Mouse (Mus musculus) intestine, embryonic 16.5 days (tissue): ENCODE data around the gene Olfr810. TPM values are rescaled to one million over a fixed set of nuclear protein-coding genes. Genes with fewer than 3 reads are reported as not detected.

Experiments
- ATAC-seq: fragments of 200-750 bp; cut with Nextera tagmentation; 2 replicates; pipeline ENCODE4 v1.8.0; 2017; ENCODE audit warnings: moderate TSS enrichment, moderate library complexity
- H3K27ac ChIP-seq: fragments of 300-500 bp; sonication (generic); 2 replicates; pipeline ENCODE4 v1.5.1; 2014; ENCODE audit warnings: mild to moderate bottlenecking, low read length
- H3K27me3 ChIP-seq: fragments of 300-500 bp; sonication (generic); replicated peaks from 2 replicates; pipeline ENCODE4 v1.6.1; 2014; ENCODE audit warnings: low read length, control low read depth, mixed read lengths; ENCODE audit not compliant: control insufficient read depth, insufficient read depth
- H3K36me3 ChIP-seq: fragments of 300-500 bp; sonication (generic); 2 replicates; pipeline ENCODE4 v1.6.1; 2014; ENCODE audit warnings: low read length, control low read depth; ENCODE audit not compliant: control insufficient read depth, insufficient read depth
- H3K4me1 ChIP-seq: fragments of 300-500 bp; sonication (generic); 2 replicates; pipeline ENCODE4 v1.6.1; 2014; ENCODE audit warnings: low read length, control low read depth, mixed read lengths; ENCODE audit not compliant: control insufficient read depth, insufficient read depth
- H3K4me2 ChIP-seq: fragments of 300-500 bp; sonication (generic); 2 replicates; pipeline ENCODE4 v1.6.1; 2014; ENCODE audit warnings: low read depth, low read length, control low read depth
- H3K4me3 ChIP-seq: fragments of 300-500 bp; sonication (generic); 2 replicates; pipeline ENCODE4 v1.5.1; 2014; ENCODE audit warnings: mild to moderate bottlenecking, low read length
- H3K9ac ChIP-seq: fragments of 300-500 bp; sonication (generic); 2 replicates; pipeline ENCODE4 v1.6.1; 2014; ENCODE audit warnings: low read depth, low read length
- H3K9me3 ChIP-seq: fragments of 300-500 bp; sonication (generic); 2 replicates; pipeline ENCODE4 v1.6.1; 2016; ENCODE audit warnings: low read length, control low read depth; ENCODE audit not compliant: control insufficient read depth
- WGBS: fragments of 180-500 bp; shearing (Covaris S2); extraction: QIAGEN DNeasy Blood & Tissue Kit; methylation state at CpG from one replicate; pipeline ENCODE4 v1.1.7; 2014; 5-methylcytosine and 5-hydroxymethylcytosine counted together
- polyA plus RNA-seq: library from polyadenylated mRNA; unstranded; fragments of >200 nt; fragmentation: Nextera tagmentation; extraction: Ambion mirVana; gene quantifications from 2 replicates; pipeline ENCODE4 v1.2.1, GENCODE M21; 2015

Gene Olfr810
- polyA plus RNA-seq: not detected in 2 replicates

- Histone ChIP-seq H3K27me3 (no peaks in the 10 kb centered on the region), H3K9me3 (no peaks in the 10 kb centered on the region), H3K9ac (no peak within 1 kb of the TSS), H3K36me3 (no peaks in the 10 kb centered on the region), H3K4me2 (no peak within 1 kb of the TSS), H3K4me3 (no peak within 1 kb of the TSS), H3K27ac (no peak within 1 kb of the TSS), H3K4me1 (no peaks in the 10 kb centered on the region)
- no peak for ATAC-seq
Measured at GRCm38 (mm10) chr10:129794817-129795216, at the start of gene Olfr810. Gene Olfr810, minus strand, starts transcription at chr10:129794917.

- Histone ChIP-seq H3K9me3 (no peaks in the 10 kb centered on the region), H3K4me1 (no peaks in the 10 kb centered on the region), H3K4me3 (no peak within 1 kb of the TSS), H3K27ac (no peak within 1 kb of the TSS), H3K36me3 (no peaks in the 10 kb centered on the region), H3K27me3 (no peaks in the 10 kb centered on the region), H3K9ac (no peak within 1 kb of the TSS), H3K4me2 (no peak within 1 kb of the TSS)
- ATAC-seq: no peak
- 83% methylated on average over 4 of the region's 4 CpGs for WGBS
Measured at GRCm38 (mm10) chr10:129804296-129804695, 9.6 kb upstream of the Olfr810 start, which contains the start of gene Olfr811. Gene Olfr811, minus strand, starts transcription at chr10:129804396.

GRCm38 (mm10) chr10:129778123-129778522 lies 16.6 kb downstream of the Olfr810 start:
- no peak for ATAC-seq
- no peaks in the 10 kb centered on the region for H3K27me3 ChIP-seq
- H3K9me3 ChIP-seq: no peaks in the 10 kb centered on the region
- no peaks in the 10 kb centered on the region for H3K36me3 ChIP-seq
- H3K9ac ChIP-seq: no peak overlapping the region
- no peak overlapping the region for H3K4me3 ChIP-seq
- H3K4me2 ChIP-seq: no peak overlapping the region
- no peak overlapping the region for H3K27ac ChIP-seq
- H3K4me1 ChIP-seq: no peaks in the 10 kb centered on the region

GRCm38 (mm10) chr10:129774338-129774737 lies 20.4 kb downstream of the Olfr810 start, which contains the start of gene Olfr809:
Gene Olfr809, plus strand, starts transcription at chr10:129774638.
- Histone ChIP-seq H3K27ac (no peak within 1 kb of the TSS), H3K9me3 (no peaks in the 10 kb centered on the region), H3K4me3 (no peak within 1 kb of the TSS), H3K36me3 (no peaks in the 10 kb centered on the region), H3K4me1 (no peaks in the 10 kb centered on the region), H3K27me3 (no peaks in the 10 kb centered on the region), H3K9ac (no peak within 1 kb of the TSS), H3K4me2 (no peak within 1 kb of the TSS)
- no peak for ATAC-seq

- no peak for ATAC-seq
- no peaks in the 10 kb centered on the region for H3K9me3 ChIP-seq
Measured at GRCm38 (mm10) chr10:129765182-129765581, 29.5 kb downstream of the Olfr810 start, which contains the start of gene Olfr808. Gene Olfr808, plus strand, starts transcription at chr10:129765482.

GRCm38 (mm10) chr10:129757693-129758092 lies 37.0 kb downstream of the Olfr810 start, which contains the start of gene Olfr807:
Gene Olfr807, minus strand, starts transcription at chr10:129757793.
- no peak for ATAC-seq
- Histone ChIP-seq H3K4me2 (no peak within 1 kb of the TSS), H3K9me3 (no peaks in the 10 kb centered on the region), H3K4me3 (no peak within 1 kb of the TSS), H3K9ac (no peak within 1 kb of the TSS), H3K4me1 (no peaks in the 10 kb centered on the region), H3K27me3 (no peaks in the 10 kb centered on the region), H3K27ac (no peak within 1 kb of the TSS), H3K36me3 (no peaks in the 10 kb centered on the region)
- WGBS: 89% methylated on average over 1 of the region's 1 CpGs

More at GRCm38 (mm10) chr10:129765182-129765581, 29.5 kb downstream of the Olfr810 start, which contains the start of gene Olfr808:
- H3K4me2 ChIP-seq: no peak within 1 kb of the TSS
- no peaks in the 10 kb centered on the region for H3K27me3 ChIP-seq
- H3K4me3 ChIP-seq: no peak within 1 kb of the TSS
- no peaks in the 10 kb centered on the region for H3K36me3 ChIP-seq
- no peak within 1 kb of the TSS for H3K9ac ChIP-seq
- H3K4me1 ChIP-seq: no peaks in the 10 kb centered on the region
- no peak within 1 kb of the TSS for H3K27ac ChIP-seq
- 93% methylated on average over 1 of the region's 1 CpGs for WGBS

GRCm38 (mm10) chr10:129741821-129742220 lies 52.9 kb downstream of the Olfr810 start, which contains the start of gene Olfr806:
Gene Olfr806, minus strand, starts transcription at chr10:129741921.
- ATAC-seq: no peak
- no peaks in the 10 kb centered on the region for H3K4me1 ChIP-seq
- no peaks in the 10 kb centered on the region for H3K9me3 ChIP-seq

More at GRCm38 (mm10) chr10:129741821-129742220, 52.9 kb downstream of the Olfr810 start, which contains the start of gene Olfr806:
- no peak within 1 kb of the TSS for H3K27ac ChIP-seq
- no peaks in the 10 kb centered on the region for H3K36me3 ChIP-seq
- H3K9ac ChIP-seq: no peak within 1 kb of the TSS
- H3K27me3 ChIP-seq: no peaks in the 10 kb centered on the region
- H3K4me2 ChIP-seq: no peak within 1 kb of the TSS
- H3K4me3 ChIP-seq: no peak within 1 kb of the TSS

Other genes with a start within 250 kb of the Olfr810 start
- gene Olfr794, start 227.3 kb downstream of the Olfr810 start, polyA plus RNA-seq: not detected in 2 replicates
- gene Olfr796, start 182.3 kb downstream of the Olfr810 start, polyA plus RNA-seq: not detected in 2 replicates
- gene Olfr798, start 167.0 kb downstream of the Olfr810 start, polyA plus RNA-seq: not detected in 2 replicates
- gene Olfr799, start 157.4 kb downstream of the Olfr810 start, polyA plus RNA-seq: not detected in 2 replicates
- not detected in 2 replicates for gene Olfr800, start 137.2 kb downstream of the Olfr810 start, polyA plus RNA-seq
- not detected in 2 replicates for gene Olfr801, start 121.1 kb downstream of the Olfr810 start, polyA plus RNA-seq
- not detected in 2 replicates for gene Olfr802, start 106.7 kb downstream of the Olfr810 start, polyA plus RNA-seq
- not detected in 2 replicates for gene Olfr803, start 100.6 kb downstream of the Olfr810 start, polyA plus RNA-seq
- gene Olfr804, start 91.7 kb downstream of the Olfr810 start, polyA plus RNA-seq: not detected in 2 replicates
- gene Olfr805, start 65.5 kb downstream of the Olfr810 start, polyA plus RNA-seq: not detected in 2 replicates
- not detected in 2 replicates for gene Olfr806, start 53.0 kb downstream of the Olfr810 start, polyA plus RNA-seq
- gene Olfr807, start 37.1 kb downstream of the Olfr810 start, polyA plus RNA-seq: not detected in 2 replicates
- not detected in 2 replicates for gene Olfr808, start 29.4 kb downstream of the Olfr810 start, polyA plus RNA-seq
- not detected in 2 replicates for gene Olfr809, start 20.3 kb downstream of the Olfr810 start, polyA plus RNA-seq
- not detected in 2 replicates for gene Olfr811, start 9.5 kb upstream of the Olfr810 start, polyA plus RNA-seq
- not detected in 2 replicates for gene Olfr812, start 51.2 kb upstream of the Olfr810 start, polyA plus RNA-seq
- gene Olfr813, start 60.5 kb upstream of the Olfr810 start, polyA plus RNA-seq: not detected in 2 replicates
- gene Olfr814, start 84.9 kb upstream of the Olfr810 start, polyA plus RNA-seq: not detected in 2 replicates
- not detected in 2 replicates for gene Olfr815, start 111.0 kb upstream of the Olfr810 start, polyA plus RNA-seq
- gene Olfr816, start 120.7 kb upstream of the Olfr810 start, polyA plus RNA-seq: not detected in 2 replicates
- gene Olfr818, start 154.2 kb upstream of the Olfr810 start, polyA plus RNA-seq: not detected in 2 replicates
- not detected in 2 replicates for gene Olfr819, start 172.3 kb upstream of the Olfr810 start, polyA plus RNA-seq
- gene Olfr247, start 181.2 kb upstream of the Olfr810 start, polyA plus RNA-seq: not detected in 2 replicates
- not detected in 2 replicates for gene Gm10310, start 190.1 kb upstream of the Olfr810 start, polyA plus RNA-seq
- not detected in 2 replicates for gene Olfr820, start 217.7 kb upstream of the Olfr810 start, polyA plus RNA-seq
- not detected in 2 replicates for gene Olfr821, start 235.4 kb upstream of the Olfr810 start, polyA plus RNA-seq